Mouse (Mus musculus) ES-E14 (cell line): Measurements from ENCODE around the gene Zfp668. TPM values are rescaled to one million over a fixed set of nuclear protein-coding genes. Genes with fewer than 3 reads are reported as not detected.

Source experiments
- DNase-seq: peaks from one replicate; pipeline ENCODE4 v3.0.0-alpha.2; 2013; ENCODE audit warnings: low read depth, low spot score
- H3K27ac ChIP-seq: 2 replicates; pipeline ENCODE4 v1.5.1; 2012; ENCODE audit warnings: low read depth, mild to moderate bottlenecking, low read length, moderate library complexity, mixed read lengths; ENCODE audit not compliant: poor library complexity, insufficient read depth, severe bottlenecking
- H3K36me3 ChIP-seq: 2 replicates; pipeline ENCODE4 v1.6.1; 2012; ENCODE audit warnings: mild to moderate bottlenecking, low read length, moderate library complexity, mixed read lengths; ENCODE audit not compliant: control insufficient read depth, poor library complexity, insufficient read depth, severe bottlenecking
- H3K4me1 ChIP-seq, 2 experiments: fragments of 150-350 bp in 1 of 2; sonication (generic) in 1 of 2; 2 replicates each; pipeline ENCODE4 v1.6.1; 2012; ENCODE audit warnings: low read length in 2 of 2, mild to moderate bottlenecking in 1 of 2, mixed read lengths in 1 of 2; ENCODE audit not compliant: control insufficient read depth in 2 of 2, insufficient read depth in 2 of 2, poor library complexity in 1 of 2
- H3K4me3 ChIP-seq, 2 experiments: fragments of 150-350 bp in 1 of 2; sonication (generic) in 1 of 2; 2 replicates each; pipeline ENCODE4 v1.5.1; 2012; ENCODE audit warnings: low read length in 2 of 2, low read depth in 1 of 2, mild to moderate bottlenecking in 1 of 2, mixed read lengths in 1 of 2; ENCODE audit not compliant: insufficient read depth in 1 of 2, poor library complexity in 1 of 2, severe bottlenecking in 1 of 2
- H3K9ac ChIP-seq: 2 replicates; pipeline ENCODE4 v1.6.1; 2012; ENCODE audit warnings: low read depth, mild to moderate bottlenecking, low read length, mixed read lengths; ENCODE audit not compliant: poor library complexity, insufficient read depth, severe bottlenecking
- H3K9me3 ChIP-seq: fragments of 150-350 bp; sonication (generic); 2 replicates; pipeline ENCODE4 v1.6.1; 2012; ENCODE audit warnings: low read depth, mild to moderate bottlenecking, low read length; ENCODE audit not compliant: control insufficient read depth, insufficient read depth
- CHD2 ChIP-seq: IDR thresholded peaks from 2 replicates; pipeline ENCODE4 v1.6.1; 2014; ENCODE audit warnings: mild to moderate bottlenecking, low read depth, low read length, inconsistent platforms
- HCFC1 ChIP-seq: IDR thresholded peaks from 2 replicates; pipeline ENCODE4 v1.6.1; 2012; ENCODE audit warnings: low read length, inconsistent platforms, borderline replicate concordance; ENCODE audit not compliant: insufficient read depth
- MAFK ChIP-seq: IDR thresholded peaks from 2 replicates; pipeline ENCODE4 v1.6.1; 2014; ENCODE audit warnings: mild to moderate bottlenecking, low read depth, low read length, inconsistent platforms; ENCODE audit not compliant: insufficient read depth
- ZC3H11A ChIP-seq: IDR thresholded peaks from 2 replicates; pipeline ENCODE4 v1.6.1; 2012; ENCODE audit warnings: low read depth, mild to moderate bottlenecking, inconsistent platforms, low read length, borderline replicate concordance
- ZNF384 ChIP-seq: IDR thresholded peaks from 2 replicates; pipeline ENCODE4 v1.6.1; 2012; ENCODE audit warnings: low read depth, low read length, inconsistent platforms
- in situ Hi-C, 2 experiments: fragments of 600-800 bp; cut with MboI; formaldehyde crosslinking; loops; one replicate each; pipeline ENCODE4 v1.15.1; 2025; ENCODE audit warnings: low sequenced_read_pairs in 2 of 2, inconsistent platforms in 1 of 2; ENCODE audit not compliant: unreplicated experiment in 2 of 2
- total RNA-seq: library from RNA; depleted of rRNA; stranded (reverse); fragments of 300-350 nt; gene quantifications from 2 replicates; pipeline ENCODE4 v1.2.3, GENCODE M21; 2012

Gene Zfp668
- total RNA-seq, 1 experiment = 8.6 TPM

DNA sequence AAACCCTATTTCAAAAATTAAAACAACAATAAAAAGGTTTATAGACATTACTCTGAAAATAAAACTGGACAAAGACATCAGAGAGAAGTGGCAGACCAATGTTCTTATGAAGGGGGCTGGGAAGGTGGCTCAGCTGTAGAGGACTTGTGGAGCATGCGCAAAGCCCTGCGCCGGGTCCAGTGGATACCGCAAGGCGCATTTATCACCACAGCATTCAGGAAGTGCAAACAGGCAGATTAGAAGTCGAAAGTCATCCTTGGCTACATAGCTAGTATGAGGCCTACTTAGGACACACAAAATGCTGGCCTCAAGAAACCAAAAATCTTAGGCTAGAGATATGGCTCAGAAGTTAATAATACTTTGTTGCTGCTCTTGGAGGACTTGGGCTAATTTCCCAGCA, 18.4 kb downstream of the Zfp668 start:
- Histone ChIP-seq H3K36me3 (no peaks in the 10 kb centered on the region), H3K9me3 (no peaks in the 10 kb centered on the region), H3K4me1 (peaks cover 0 to 6% of the 10 kb centered on the region in 2 experiments; a peak in 1 of 4 replicates), H3K4me3 (no peak overlapping the region), H3K9ac (no peak overlapping the region), H3K27ac (no peak overlapping the region)
- in situ Hi-C loops = no loop called here
- TF ChIP-seq CHD2 = no peak
- TF ChIP-seq ZNF384 = no peak
- no peak for TF ChIP-seq HCFC1
- no peak for TF ChIP-seq ZC3H11A
- no peak for TF ChIP-seq MAFK
- DNase-seq = no peak

DNA sequence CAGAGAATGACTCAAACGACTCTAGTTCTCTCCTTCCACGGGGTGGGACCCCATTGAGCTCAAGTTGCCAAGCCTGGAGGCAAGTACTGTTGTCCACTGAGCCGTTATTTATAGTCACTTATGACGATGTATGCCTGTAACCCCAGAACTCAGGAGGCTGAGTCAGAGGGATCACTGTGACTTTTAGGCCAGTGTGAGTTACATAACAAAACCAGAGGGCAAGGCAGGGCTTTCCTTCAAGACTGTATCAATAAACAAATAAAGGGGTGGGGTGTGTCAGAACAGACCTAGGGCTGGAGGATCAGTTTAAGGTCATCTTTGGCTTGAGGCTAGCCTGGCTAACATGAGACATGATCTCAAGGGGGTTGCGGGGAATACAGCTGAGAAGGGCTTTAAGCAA, 25.7 kb downstream of the Zfp668 start:
- no peak overlapping the region for H3K27ac ChIP-seq
- TF ChIP-seq ZC3H11A = no peak
- TF ChIP-seq ZNF384 = no peak
- TF ChIP-seq HCFC1 = no peak
- TF ChIP-seq MAFK = no peak
- TF ChIP-seq CHD2 = no peak
- no peak overlapping the region for H3K4me3 ChIP-seq
- H3K36me3 ChIP-seq = peaks cover 16% of the 10 kb centered on the region; the same call in 1 of the 2 replicates
- in situ Hi-C loops = no loop called here
- no peak overlapping the region for H3K9ac ChIP-seq
- DNase-seq = no peak
- peaks cover 0 to 6% of the 10 kb centered on the region in 2 experiments; a peak in 2 of 4 replicates for H3K4me1 ChIP-seq
- H3K9me3 ChIP-seq = no peaks in the 10 kb centered on the region

DNA sequence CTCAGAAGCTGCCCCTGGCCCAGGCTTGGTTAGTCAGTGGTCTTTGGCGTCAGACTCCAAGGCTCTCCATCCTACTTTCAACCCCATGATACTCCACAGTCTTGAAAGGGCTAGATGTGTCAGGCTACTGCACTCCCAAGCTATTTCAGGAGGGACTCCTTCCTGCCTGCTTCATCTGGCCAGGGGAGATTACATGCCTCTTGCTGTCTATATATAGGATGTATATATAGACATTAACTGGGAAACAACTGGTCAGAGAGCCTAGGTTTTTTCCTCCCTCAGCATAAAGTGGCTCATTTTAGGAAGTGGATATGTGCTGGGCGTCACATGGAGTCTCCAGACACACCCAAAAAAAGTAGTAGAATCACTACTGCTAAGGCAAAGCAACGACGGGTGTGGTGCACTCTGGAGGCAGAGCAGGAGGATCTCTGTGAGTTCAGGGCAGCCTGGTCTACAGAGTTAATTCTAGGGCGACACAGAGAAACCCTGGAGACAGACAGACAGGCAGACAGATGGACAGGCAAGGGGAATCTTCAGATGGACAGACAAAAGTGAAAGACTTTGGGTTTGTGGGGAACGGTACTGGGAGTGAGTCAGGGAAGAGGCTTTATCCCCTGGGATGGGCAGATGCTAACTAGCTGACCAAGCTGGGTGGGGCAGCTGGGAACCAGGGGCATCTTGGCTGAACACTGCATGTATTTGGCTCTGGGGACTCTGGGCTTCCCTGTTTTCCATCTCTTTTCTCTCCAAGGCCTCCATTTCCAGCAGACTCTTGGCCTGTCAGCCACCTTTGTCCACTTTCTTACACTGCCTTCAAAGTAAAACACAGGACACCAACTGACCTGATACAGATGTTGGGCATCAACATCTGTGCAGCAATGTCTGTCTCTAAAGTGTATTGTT, 26.4 kb downstream of the Zfp668 start:
- Histone ChIP-seq H3K36me3 (peaks cover 18% of the 10 kb centered on the region; the same call in 1 of the 2 replicates), H3K4me1 (peaks cover 0 to 6% of the 10 kb centered on the region in 2 experiments; a peak in 2 of 4 replicates), H3K9ac (no peak overlapping the region), H3K4me3 (no peak overlapping the region), H3K9me3 (no peaks in the 10 kb centered on the region), H3K27ac (no peak overlapping the region)
- DNase-seq = no peak
- TF ChIP-seq ZNF384 = no peak
- no peak for TF ChIP-seq CHD2
- no peak for TF ChIP-seq MAFK
- no peak for TF ChIP-seq ZC3H11A
- no peak for TF ChIP-seq HCFC1
- in situ Hi-C loops = no loop called here

GRCm38 (mm10) chr7:127842001-127842718, 34.5 kb downstream of the Zfp668 start:
- peaks cover 0 to 3% of the 10 kb centered on the region in 2 experiments; a peak in 2 of 4 replicates for H3K4me1 ChIP-seq
- TF ChIP-seq HCFC1 (peak; percentile 95), ZC3H11A (no peak), ZNF384 (no peak), CHD2 (no peak)
- no peaks in the 10 kb centered on the region for H3K9me3 ChIP-seq
- H3K4me3 ChIP-seq = peak overlapping the region; percentile 77 to 88
- DNase-seq = peak; percentile 75
- peaks cover 11% of the 10 kb centered on the region; the same call in 1 of the 2 replicates for H3K36me3 ChIP-seq
- in situ Hi-C loops = no loop called here
- H3K9ac ChIP-seq = peak overlapping the region; percentile 85
- H3K27ac ChIP-seq = peak overlapping the region; percentile 26
